Mouse (Mus musculus) hindbrain, embryonic 14.5 days (tissue): ENCODE measurements around the gene Prkce. TPM values are rescaled to one million over a fixed set of nuclear protein-coding genes. Genes with fewer than 3 reads are reported as not detected.

ENCODE experiments used
- ATAC-seq: fragments of 200-750 bp; cut with Nextera tagmentation; 2 replicates; pipeline ENCODE4 v1.8.0; 2017; ENCODE audit warnings: moderate number of reproducible peaks, mild to moderate bottlenecking, moderate TSS enrichment, moderate library complexity; ENCODE audit not compliant: low FRiP score
- DNase-seq: peaks from one replicate; pipeline ENCODE4 v3.0.0-alpha.2; 2015; ENCODE audit warnings: low spot score
- H3K27ac ChIP-seq: fragments of 300-500 bp; sonication (generic); 2 replicates; pipeline ENCODE4 v1.5.1; 2014; ENCODE audit warnings: mild to moderate bottlenecking, moderate library complexity
- H3K27me3 ChIP-seq: fragments of 300-500 bp; sonication (generic); 2 replicates; pipeline ENCODE4 v1.6.1; 2014; ENCODE audit warnings: mild to moderate bottlenecking, low read length, mixed read lengths; ENCODE audit not compliant: control insufficient read depth, insufficient read depth
- H3K36me3 ChIP-seq: fragments of 300-500 bp; sonication (generic); replicated peaks from 2 replicates; pipeline ENCODE4 v1.6.1; 2014; ENCODE audit not compliant: control insufficient read depth, insufficient read depth
- H3K4me1 ChIP-seq: fragments of 300-500 bp; sonication (generic); replicated peaks from 2 replicates; pipeline ENCODE4 v1.6.1; 2014; ENCODE audit warnings: antibody characterized with exemption, low read length, mixed read lengths; ENCODE audit not compliant: control insufficient read depth, insufficient read depth
- H3K4me2 ChIP-seq: fragments of 300-500 bp; sonication (generic); replicated peaks from 2 replicates; pipeline ENCODE4 v1.6.1; 2014; ENCODE audit warnings: mild to moderate bottlenecking, moderate library complexity
- H3K4me3 ChIP-seq: fragments of 300-500 bp; sonication (generic); replicated peaks from 2 replicates; pipeline ENCODE4 v1.5.1; 2014; ENCODE audit warnings: mild to moderate bottlenecking, low read length
- H3K9ac ChIP-seq: fragments of 300-500 bp; sonication (generic); 2 replicates; pipeline ENCODE4 v1.6.1; 2014
- H3K9me3 ChIP-seq: fragments of 300-500 bp; sonication (generic); 2 replicates; pipeline ENCODE4 v1.6.1; 2016; ENCODE audit warnings: low read length; ENCODE audit not compliant: control insufficient read depth
- WGBS: fragments of 180-500 bp; shearing (Covaris S2); extraction: QIAGEN DNeasy Blood & Tissue Kit; methylation state at CpG from one replicate; pipeline ENCODE4 v1.1.7; 2014; 5-methylcytosine and 5-hydroxymethylcytosine counted together
- polyA plus RNA-seq: library from polyadenylated mRNA; unstranded; fragments of >200 nt; fragmentation: Nextera tagmentation; extraction: Ambion mirVana; gene quantifications from 2 replicates; pipeline ENCODE4 v1.2.1, GENCODE M21; 2014

The Prkce gene
- polyA plus RNA-seq, 1 experiment from 2014 or later = 38.7 TPM

GRCm38 (mm10) chr17:86170164-86170958, 2.8 kb downstream of the Prkce start:
- Histone ChIP-seq H3K4me1 (peaks cover 25% of the 10 kb centered on the region), H3K4me3 (peak overlapping the region; percentile 77), H3K9me3 (no peaks in the 10 kb centered on the region), H3K27ac (no peak overlapping the region), H3K4me2 (peak overlapping the region; percentile 78), H3K36me3 (peaks cover 4% of the 10 kb centered on the region; the same call in 1 of the 2 replicates), H3K27me3 (no peaks in the 10 kb centered on the region), H3K9ac (peak overlapping the region; percentile 85; the same call in 1 of the 2 replicates)
- 52% methylated on average over 9 of the region's 9 CpGs for WGBS
- DNase-seq = no peak
- no peak for ATAC-seq

- Histone ChIP-seq H3K4me1 (peaks cover 20% of the 10 kb centered on the region), H3K9me3 (no peaks in the 10 kb centered on the region), H3K9ac (no peak overlapping the region), H3K4me2 (no peak overlapping the region), H3K4me3 (no peak overlapping the region), H3K27me3 (no peaks in the 10 kb centered on the region), H3K36me3 (peaks cover 4% of the 10 kb centered on the region; the same call in 1 of the 2 replicates), H3K27ac (no peak overlapping the region)
- no peak for DNase-seq
- WGBS = 64% methylated on average over 9 of the region's 9 CpGs
- no peak for ATAC-seq
Measured at GRCm38 (mm10) chr17:86175516-86175915, 7.9 kb downstream of the Prkce start.

- H3K9me3 ChIP-seq = no peaks in the 10 kb centered on the region
- H3K27me3 ChIP-seq = no peaks in the 10 kb centered on the region
- H3K27ac ChIP-seq = no peak overlapping the region
- DNase-seq (no peak), ATAC-seq (no peak)
- H3K4me1 ChIP-seq = 0 out of 2 replicates have a peak, but pooled peaks cover 10% of the 10 kb centered on the region
- WGBS = 80% methylated on average over 7 of the region's 7 CpGs
- H3K4me3 ChIP-seq = no peak overlapping the region
- peaks cover 4% of the 10 kb centered on the region; the same call in 1 of the 2 replicates for H3K36me3 ChIP-seq
- H3K9ac ChIP-seq = no peak overlapping the region
- H3K4me2 ChIP-seq = no peak overlapping the region
Measured at GRCm38 (mm10) chr17:86176722-86177121, 9.1 kb downstream of the Prkce start.

GRCm38 (mm10) chr17:86183788-86184187, 16.2 kb downstream of the Prkce start:
- 14% methylated on average over 2 of the region's 2 CpGs for WGBS
- H3K9ac ChIP-seq = no peak overlapping the region
- no peak overlapping the region for H3K4me3 ChIP-seq
- no peak overlapping the region for H3K4me2 ChIP-seq
- H3K4me1 ChIP-seq = no peaks in the 10 kb centered on the region; the same call in 1 of the 2 replicates
- no peaks in the 10 kb centered on the region for H3K9me3 ChIP-seq
- ATAC-seq = no peak
- H3K36me3 ChIP-seq = no peaks in the 10 kb centered on the region
- no peak overlapping the region for H3K27ac ChIP-seq
- DNase-seq = no peak
- H3K27me3 ChIP-seq = no peaks in the 10 kb centered on the region

GRCm38 (mm10) chr17:86184552-86185209, 17.1 kb downstream of the Prkce start:
- Histone ChIP-seq H3K4me3 (no peak overlapping the region), H3K9ac (no peak overlapping the region), H3K9me3 (no peaks in the 10 kb centered on the region), H3K4me1 (no peaks in the 10 kb centered on the region; the same call in 1 of the 2 replicates), H3K4me2 (no peak overlapping the region), H3K27me3 (no peaks in the 10 kb centered on the region), H3K36me3 (no peaks in the 10 kb centered on the region), H3K27ac (no peak overlapping the region)
- WGBS = 66% methylated on average over 9 of the region's 9 CpGs
- DNase-seq (no peak), ATAC-seq (no peak)

- no peaks in the 10 kb centered on the region for H3K27me3 ChIP-seq
- no peak overlapping the region for H3K9ac ChIP-seq
- no peaks in the 10 kb centered on the region for H3K9me3 ChIP-seq
- DNase-seq = no peak
- no peak for ATAC-seq
- 49% methylated on average over 7 of the region's 7 CpGs for whole genome bisulfite sequencing
- no peaks in the 10 kb centered on the region; the same call in 1 of the 2 replicates for H3K4me1 ChIP-seq
- H3K36me3 ChIP-seq = no peaks in the 10 kb centered on the region
- H3K27ac ChIP-seq = no peak overlapping the region
- H3K4me2 ChIP-seq = no peak overlapping the region
- no peak overlapping the region for H3K4me3 ChIP-seq
Measured at GRCm38 (mm10) chr17:86185584-86185983, 18.0 kb downstream of the Prkce start.

- Histone ChIP-seq H3K4me1 (no peaks in the 10 kb centered on the region; the same call in 1 of the 2 replicates), H3K9ac (no peak overlapping the region), H3K27ac (no peak overlapping the region), H3K4me2 (no peak overlapping the region), H3K9me3 (no peaks in the 10 kb centered on the region), H3K27me3 (no peaks in the 10 kb centered on the region), H3K4me3 (no peak overlapping the region), H3K36me3 (no peaks in the 10 kb centered on the region)
- no peak for ATAC-seq
- no peak for DNase-seq
- WGBS = 85% methylated on average over 1 of the region's 1 CpGs
Measured at GRCm38 (mm10) chr17:86187777-86188176, 20.2 kb downstream of the Prkce start.

GRCm38 (mm10) chr17:86193979-86194378, 26.4 kb downstream of the Prkce start:
- Histone ChIP-seq H3K27ac (no peak overlapping the region), H3K27me3 (no peaks in the 10 kb centered on the region), H3K9me3 (no peaks in the 10 kb centered on the region), H3K36me3 (no peaks in the 10 kb centered on the region), H3K4me2 (no peak overlapping the region), H3K4me1 (no peaks in the 10 kb centered on the region), H3K9ac (no peak overlapping the region), H3K4me3 (no peak overlapping the region)
- 91% methylated on average over 6 of the region's 6 CpGs for WGBS
- DNase-seq (no peak), ATAC-seq (no peak)

- WGBS = 90% methylated on average over 8 of the region's 8 CpGs
- ATAC-seq (no peak), DNase-seq (no peak)
- Histone ChIP-seq H3K9ac (no peak overlapping the region), H3K9me3 (no peaks in the 10 kb centered on the region), H3K27ac (no peak overlapping the region), H3K4me1 (no peaks in the 10 kb centered on the region), H3K27me3 (no peaks in the 10 kb centered on the region), H3K4me3 (no peak overlapping the region), H3K4me2 (no peak overlapping the region), H3K36me3 (no peaks in the 10 kb centered on the region)
Measured at GRCm38 (mm10) chr17:86194921-86195320, 27.3 kb downstream of the Prkce start.
